Mouse (Mus musculus) neural tube, embryonic 11.5 days (tissue): ENCODE measurements around the gene Efna5. TPM values are rescaled to one million over a fixed set of nuclear protein-coding genes. Genes with fewer than 3 reads are reported as not detected.

Source experiments
- ATAC-seq: fragments of 200-750 bp; cut with Nextera tagmentation; 2 replicates; pipeline ENCODE4 v1.8.0; 2017; ENCODE audit warnings: moderate number of reproducible peaks, mild to moderate bottlenecking, moderate TSS enrichment, moderate library complexity; ENCODE audit not compliant: insufficient read depth, low FRiP score, low TSS enrichment
- DNase-seq: peaks from one replicate; pipeline ENCODE4 v3.0.0-alpha.2; 2015; ENCODE audit warnings: low spot score
- H3K27ac ChIP-seq: fragments of 300-500 bp; sonication (generic); 2 replicates; pipeline ENCODE4 v1.5.1; 2014; ENCODE audit warnings: low read depth, mild to moderate bottlenecking, low read length
- H3K27me3 ChIP-seq: fragments of 300-500 bp; sonication (generic); 2 replicates; pipeline ENCODE4 v1.6.1; 2014; ENCODE audit warnings: mild to moderate bottlenecking, low read length, mixed read lengths; ENCODE audit not compliant: control insufficient read depth, insufficient read depth
- H3K36me3 ChIP-seq: fragments of 300-500 bp; sonication (generic); 2 replicates; pipeline ENCODE4 v1.6.1; 2014; ENCODE audit warnings: mild to moderate bottlenecking, low read length, moderate library complexity, mixed read lengths; ENCODE audit not compliant: control insufficient read depth, insufficient read depth
- H3K4me1 ChIP-seq: fragments of 300-500 bp; sonication (generic); 2 replicates; pipeline ENCODE4 v1.6.1; 2014; ENCODE audit warnings: low read length, mixed read lengths; ENCODE audit not compliant: control insufficient read depth, insufficient read depth
- H3K4me2 ChIP-seq: fragments of 300-500 bp; sonication (generic); 2 replicates; pipeline ENCODE4 v1.6.1; 2014; ENCODE audit warnings: low read depth, mild to moderate bottlenecking, moderate library complexity
- H3K4me3 ChIP-seq: fragments of 300-500 bp; sonication (generic); 2 replicates; pipeline ENCODE4 v1.5.1; 2014; ENCODE audit warnings: low read depth, low read length
- H3K9ac ChIP-seq: fragments of 300-500 bp; sonication (generic); 2 replicates; pipeline ENCODE4 v1.6.1; 2014; ENCODE audit warnings: mild to moderate bottlenecking, low read length
- H3K9me3 ChIP-seq: fragments of 300-500 bp; sonication (generic); 2 replicates; pipeline ENCODE4 v1.6.1; 2016; ENCODE audit warnings: low read length; ENCODE audit not compliant: control insufficient read depth
- WGBS: fragments of 180-500 bp; shearing (Covaris S2); extraction: QIAGEN DNeasy Blood & Tissue Kit; methylation state at CpG from one replicate; pipeline ENCODE4 v1.1.7; 2014; 5-methylcytosine and 5-hydroxymethylcytosine counted together
- polyA plus RNA-seq: library from polyadenylated mRNA; unstranded; fragments of >200 nt; fragmentation: Nextera tagmentation; extraction: Ambion mirVana; gene quantifications from 2 replicates; pipeline ENCODE4 v1.2.1, GENCODE M21; 2014

Gene Efna5
- polyA plus RNA-seq, 1 experiment from 2014 or later: 40.1 TPM

- no peak overlapping the region for H3K27ac ChIP-seq
- H3K27me3 ChIP-seq: no peaks in the 10 kb centered on the region
- no peaks in the 10 kb centered on the region for H3K9me3 ChIP-seq
- DNase-seq (peak; percentile 23), ATAC-seq (no peak)
- no peak overlapping the region for H3K4me3 ChIP-seq
- WGBS: 43% methylated on average over 12 of the region's 12 CpGs
- no peak overlapping the region for H3K9ac ChIP-seq
- peaks cover 4% of the 10 kb centered on the region; the same call in 1 of the 2 replicates for H3K4me1 ChIP-seq
- no peak overlapping the region for H3K4me2 ChIP-seq
- no peaks in the 10 kb centered on the region for H3K36me3 ChIP-seq
Measured at GRCm38 (mm10) chr17:62657832-62658630, 223.1 kb downstream of the Efna5 start.

DNA sequence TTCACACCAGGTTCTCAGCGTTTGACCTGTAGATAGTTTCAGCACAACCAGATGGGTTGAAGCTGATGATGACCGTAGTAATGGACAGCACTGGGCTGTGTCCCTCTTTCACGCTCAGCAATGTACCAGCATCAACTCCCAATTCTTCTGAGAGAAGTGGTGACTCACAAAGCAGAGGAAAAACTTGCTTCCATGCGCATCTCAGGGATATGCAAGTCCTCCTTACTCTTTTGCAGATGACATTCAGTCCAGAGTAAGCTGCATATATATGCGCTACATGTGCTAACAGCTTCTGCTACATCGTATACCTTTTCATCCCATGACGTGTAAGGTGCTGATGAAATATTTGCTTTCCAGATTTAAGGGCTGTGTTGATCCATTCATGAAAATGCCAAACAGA is 224.1 kb downstream of the Efna5 start:
- WGBS: 73% methylated on average over 7 of the region's 7 CpGs
- H3K4me1 ChIP-seq: peaks cover 7% of the 10 kb centered on the region
- no peak overlapping the region for H3K9ac ChIP-seq
- H3K27ac ChIP-seq: no peak overlapping the region
- no peaks in the 10 kb centered on the region for H3K27me3 ChIP-seq
- ATAC-seq (no peak), DNase-seq (no peak)
- no peak overlapping the region for H3K4me2 ChIP-seq
- no peak overlapping the region for H3K4me3 ChIP-seq
- H3K36me3 ChIP-seq: no peaks in the 10 kb centered on the region
- no peaks in the 10 kb centered on the region for H3K9me3 ChIP-seq

DNA sequence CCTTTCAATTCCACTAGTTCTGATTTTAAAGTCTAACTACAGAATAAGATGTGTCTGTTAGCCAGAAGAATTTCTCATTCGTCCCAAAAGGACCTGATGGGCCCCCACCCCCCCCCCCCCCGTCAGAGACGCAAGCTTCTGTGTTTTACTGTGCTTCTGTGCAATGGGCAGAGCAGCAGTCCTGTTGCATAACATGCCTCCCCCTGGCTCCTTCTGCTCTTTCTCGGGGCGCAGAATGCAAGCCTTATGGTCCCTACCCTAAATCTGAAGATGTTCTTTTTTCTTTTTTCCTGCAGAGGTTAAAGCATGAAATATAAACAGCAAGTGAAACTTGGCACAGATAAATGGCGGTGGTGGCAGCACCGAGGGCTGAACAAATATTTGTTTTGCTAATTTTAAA is 224.5 kb downstream of the Efna5 start:
- DNase-seq: no peak
- H3K4me2 ChIP-seq: no peak overlapping the region
- no peak overlapping the region for H3K27ac ChIP-seq
- H3K9me3 ChIP-seq: no peaks in the 10 kb centered on the region
- no peaks in the 10 kb centered on the region for H3K27me3 ChIP-seq
- peaks cover 7% of the 10 kb centered on the region for H3K4me1 ChIP-seq
- H3K9ac ChIP-seq: no peak overlapping the region
- ATAC-seq: no peak
- no peaks in the 10 kb centered on the region for H3K36me3 ChIP-seq
- H3K4me3 ChIP-seq: no peak overlapping the region
- WGBS: 63% methylated on average over 7 of the region's 7 CpGs

- no peak overlapping the region for H3K9ac ChIP-seq
- no peaks in the 10 kb centered on the region for H3K9me3 ChIP-seq
- WGBS: 72% methylated on average over 16 of the region's 16 CpGs
- H3K27ac ChIP-seq: no peak overlapping the region
- no peak overlapping the region for H3K4me2 ChIP-seq
- DNase-seq (no peak), ATAC-seq (no peak)
- no peaks in the 10 kb centered on the region for H3K27me3 ChIP-seq
- no peaks in the 10 kb centered on the region for H3K36me3 ChIP-seq
- H3K4me3 ChIP-seq: no peak overlapping the region
- peaks cover 7% of the 10 kb centered on the region for H3K4me1 ChIP-seq
Measured at GRCm38 (mm10) chr17:62655819-62656355, 225.2 kb downstream of the Efna5 start.

- Histone ChIP-seq H3K9ac (no peak overlapping the region), H3K36me3 (no peaks in the 10 kb centered on the region), H3K4me1 (peaks cover 2% of the 10 kb centered on the region; the same call in 1 of the 2 replicates), H3K4me3 (no peak overlapping the region), H3K27me3 (no peaks in the 10 kb centered on the region), H3K27ac (no peak overlapping the region), H3K4me2 (no peak overlapping the region), H3K9me3 (no peaks in the 10 kb centered on the region)
- WGBS: 77% methylated on average over 6 of the region's 6 CpGs
- ATAC-seq (no peak), DNase-seq (no peak)
Measured at GRCm38 (mm10) chr17:62652451-62652850, 228.7 kb downstream of the Efna5 start.

DNA sequence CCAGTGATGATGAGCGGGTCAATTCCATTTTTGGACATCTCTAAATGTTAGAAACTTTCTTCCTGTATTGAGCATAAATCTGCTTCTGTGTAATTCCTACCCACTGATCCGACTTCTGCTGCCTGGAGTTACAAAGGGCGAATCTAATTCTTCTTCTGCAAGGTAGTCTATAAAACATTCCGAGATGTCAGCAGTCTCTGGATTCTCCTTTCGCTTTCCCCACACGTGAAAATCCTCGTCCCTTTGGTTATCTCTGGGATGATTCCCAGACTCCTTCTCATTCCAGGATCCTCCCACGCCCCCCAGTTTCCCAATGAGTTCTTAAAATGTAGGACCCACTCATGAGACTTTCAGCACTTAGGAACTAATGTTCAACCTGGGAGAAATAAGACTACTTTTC is 229.4 kb downstream of the Efna5 start:
- no peak overlapping the region for H3K27ac ChIP-seq
- H3K27me3 ChIP-seq: no peaks in the 10 kb centered on the region
- no peak overlapping the region for H3K9ac ChIP-seq
- DNase-seq (no peak), ATAC-seq (no peak)
- H3K4me1 ChIP-seq: peaks cover 2% of the 10 kb centered on the region; the same call in 1 of the 2 replicates
- no peaks in the 10 kb centered on the region for H3K36me3 ChIP-seq
- 75% methylated on average over 8 of the region's 8 CpGs for WGBS
- no peak overlapping the region for H3K4me2 ChIP-seq
- H3K4me3 ChIP-seq: no peak overlapping the region
- H3K9me3 ChIP-seq: no peaks in the 10 kb centered on the region

- H3K4me2 ChIP-seq: no peak overlapping the region
- H3K27ac ChIP-seq: no peak overlapping the region
- no peak overlapping the region for H3K9ac ChIP-seq
- DNase-seq (no peak), ATAC-seq (no peak)
- H3K4me3 ChIP-seq: no peak overlapping the region
- H3K4me1 ChIP-seq: peaks cover 2% of the 10 kb centered on the region; the same call in 1 of the 2 replicates
- no peaks in the 10 kb centered on the region for H3K9me3 ChIP-seq
- 99% methylated on average over 10 of the region's 10 CpGs for WGBS
- no peaks in the 10 kb centered on the region for H3K36me3 ChIP-seq
- H3K27me3 ChIP-seq: no peaks in the 10 kb centered on the region
Measured at GRCm38 (mm10) chr17:62649293-62649950, 231.7 kb downstream of the Efna5 start.

- WGBS: 95% methylated on average over 8 of the region's 8 CpGs
- H3K27ac ChIP-seq: no peak overlapping the region
- no peak overlapping the region for H3K4me3 ChIP-seq
- no peak for DNase-seq
- H3K4me2 ChIP-seq: no peak overlapping the region
- no peak overlapping the region for H3K9ac ChIP-seq
- H3K4me1 ChIP-seq: no peaks in the 10 kb centered on the region
- no peaks in the 10 kb centered on the region for H3K27me3 ChIP-seq
- no peak for ATAC-seq
- no peaks in the 10 kb centered on the region for H3K36me3 ChIP-seq
- no peaks in the 10 kb centered on the region for H3K9me3 ChIP-seq
Measured at GRCm38 (mm10) chr17:62646836-62647235, 234.3 kb downstream of the Efna5 start.
